Mouse (Mus musculus): ENCODE results near the gene Cabin1. TPM values are rescaled to one million over a fixed set of nuclear protein-coding genes. Genes with fewer than 3 reads are reported as not detected.

The Cabin1 gene
- polyA plus RNA-seq, 1 experiment from 2014 or later: 35.8 TPM

GRCm38 (mm10) chr10:75695078-75695477 lies 69.1 kb downstream of the Cabin1 start:
- Histone ChIP-seq H3K4me2 (no peak overlapping the region), H3K9ac (no peak overlapping the region), H3K4me1 (no peaks in the 10 kb centered on the region), H3K36me3 (peaks cover 35% of the 10 kb centered on the region), H3K27ac (no peak overlapping the region), H3K4me3 (replicated peaks) (no peak overlapping the region), H3K9me3 (no peaks in the 10 kb centered on the region), H3K27me3 (replicated peaks) (no peaks in the 10 kb centered on the region)
- 94% methylated on average over 5 of the region's 5 CpGs for whole genome bisulfite sequencing
- no peak for ATAC-seq (ENCODE audit: insufficient read depth, low FRiP score, low read depth)

GRCm38 (mm10) chr10:75694567-75694966 lies 69.6 kb downstream of the Cabin1 start:
- H3K9ac ChIP-seq: no peak overlapping the region
- no peak for ATAC-seq (ENCODE audit: insufficient read depth, low FRiP score, low read depth)
- H3K9me3 ChIP-seq: no peaks in the 10 kb centered on the region
- no peak overlapping the region for H3K27ac ChIP-seq
- H3K4me2 ChIP-seq: no peak overlapping the region
- H3K27me3 ChIP-seq (replicated peaks): no peaks in the 10 kb centered on the region
- no peak overlapping the region for H3K4me3 ChIP-seq (replicated peaks)
- 86% methylated on average over 9 of the region's 9 CpGs for WGBS
- no peaks in the 10 kb centered on the region for H3K4me1 ChIP-seq
- peaks cover 33% of the 10 kb centered on the region for H3K36me3 ChIP-seq

GRCm38 (mm10) chr10:75693451-75694233 lies 70.5 kb downstream of the Cabin1 start:
- Histone ChIP-seq H3K27ac (no peak overlapping the region), H3K36me3 (peaks cover 25% of the 10 kb centered on the region), H3K4me1 (no peaks in the 10 kb centered on the region), H3K27me3 (replicated peaks) (no peaks in the 10 kb centered on the region), H3K4me3 (replicated peaks) (no peak overlapping the region), H3K9me3 (no peaks in the 10 kb centered on the region), H3K9ac (no peak overlapping the region), H3K4me2 (no peak overlapping the region)
- no peak for ATAC-seq (ENCODE audit: insufficient read depth, low FRiP score, low read depth)
- 76% methylated on average over 11 of the region's 11 CpGs for WGBS

- no peaks in the 10 kb centered on the region for H3K9me3 ChIP-seq
- H3K4me3 ChIP-seq (replicated peaks): no peak overlapping the region
- ATAC-seq (ENCODE audit: insufficient read depth, low FRiP score, low read depth): no peak
- no peak overlapping the region for H3K9ac ChIP-seq
- H3K36me3 ChIP-seq: peaks cover 14% of the 10 kb centered on the region
- WGBS: 88% methylated on average over 2 of the region's 2 CpGs
- H3K4me1 ChIP-seq: no peaks in the 10 kb centered on the region
- no peak overlapping the region for H3K27ac ChIP-seq
- H3K4me2 ChIP-seq: no peak overlapping the region
- no peaks in the 10 kb centered on the region for H3K27me3 ChIP-seq (replicated peaks)
Measured at GRCm38 (mm10) chr10:75688598-75688997, 75.5 kb downstream of the Cabin1 start.

- Histone ChIP-seq H3K4me3 (replicated peaks) (no peak overlapping the region), H3K36me3 (peaks cover 14% of the 10 kb centered on the region), H3K27me3 (replicated peaks) (no peaks in the 10 kb centered on the region), H3K27ac (no peak overlapping the region), H3K4me1 (no peaks in the 10 kb centered on the region), H3K9ac (no peak overlapping the region), H3K4me2 (no peak overlapping the region), H3K9me3 (no peaks in the 10 kb centered on the region)
- no peak for ATAC-seq (ENCODE audit: insufficient read depth, low FRiP score, low read depth)
- WGBS: 77% methylated on average over 4 of the region's 4 CpGs
Measured at GRCm38 (mm10) chr10:75686724-75687123, 77.4 kb downstream of the Cabin1 start.

- Histone ChIP-seq H3K4me2 (no peak overlapping the region), H3K9me3 (no peaks in the 10 kb centered on the region), H3K36me3 (peaks cover 14% of the 10 kb centered on the region), H3K4me3 (replicated peaks) (no peak overlapping the region), H3K27me3 (replicated peaks) (no peaks in the 10 kb centered on the region), H3K27ac (no peak overlapping the region), H3K9ac (no peak overlapping the region), H3K4me1 (no peaks in the 10 kb centered on the region)
- ATAC-seq (ENCODE audit: insufficient read depth, low FRiP score, low read depth): no peak
- WGBS: 59% methylated on average over 12 of the region's 12 CpGs
Measured at GRCm38 (mm10) chr10:75684035-75685004, 79.8 kb downstream of the Cabin1 start.

GRCm38 (mm10) chr10:75680574-75681001 lies 83.6 kb downstream of the Cabin1 start:
- no peak for ATAC-seq (ENCODE audit: insufficient read depth, low FRiP score, low read depth)
- Histone ChIP-seq H3K27ac (no peak overlapping the region), H3K9ac (no peak overlapping the region), H3K36me3 (peaks cover 10% of the 10 kb centered on the region), H3K4me3 (replicated peaks) (no peak overlapping the region), H3K9me3 (no peaks in the 10 kb centered on the region), H3K4me1 (peaks cover 26% of the 10 kb centered on the region), H3K27me3 (replicated peaks) (no peaks in the 10 kb centered on the region), H3K4me2 (no peak overlapping the region)
- 93% methylated on average over 10 of the region's 10 CpGs for WGBS

- no peak overlapping the region for H3K4me2 ChIP-seq
- no peak overlapping the region for H3K4me3 ChIP-seq (replicated peaks)
- whole genome bisulfite sequencing: 81% methylated on average over 6 of the region's 6 CpGs
- no peaks in the 10 kb centered on the region for H3K9me3 ChIP-seq
- no peak for ATAC-seq (ENCODE audit: insufficient read depth, low FRiP score, low read depth)
- no peak overlapping the region for H3K9ac ChIP-seq
- peaks cover 26% of the 10 kb centered on the region for H3K4me1 ChIP-seq
- H3K27me3 ChIP-seq (replicated peaks): no peaks in the 10 kb centered on the region
- H3K27ac ChIP-seq: no peak overlapping the region
- H3K36me3 ChIP-seq: peaks cover 10% of the 10 kb centered on the region
Measured at GRCm38 (mm10) chr10:75679204-75679603, 84.9 kb downstream of the Cabin1 start.

- Histone ChIP-seq H3K4me2 (no peak overlapping the region), H3K27ac (peak overlapping the region; percentile 85), H3K27me3 (replicated peaks) (no peaks in the 10 kb centered on the region), H3K36me3 (0 out of 2 replicates have a peak, but pooled peaks cover 2% of the 10 kb centered on the region), H3K9ac (no peak overlapping the region), H3K9me3 (no peaks in the 10 kb centered on the region), H3K4me3 (replicated peaks) (no peak overlapping the region), H3K4me1 (peaks cover 26% of the 10 kb centered on the region)
- WGBS: 79% methylated on average over 5 of the region's 5 CpGs
- no peak for ATAC-seq (ENCODE audit: insufficient read depth, low FRiP score, low read depth)
Measured at GRCm38 (mm10) chr10:75677989-75678388, 86.2 kb downstream of the Cabin1 start.

- Histone ChIP-seq H3K27me3 (replicated peaks) (no peaks in the 10 kb centered on the region), H3K4me1 (peaks cover 26% of the 10 kb centered on the region), H3K9me3 (no peaks in the 10 kb centered on the region), H3K36me3 (0 out of 2 replicates have a peak, but pooled peaks cover 2% of the 10 kb centered on the region), H3K9ac (no peak overlapping the region), H3K4me2 (no peak overlapping the region), H3K4me3 (replicated peaks) (no peak overlapping the region), H3K27ac (peak overlapping the region; percentile 85)
- 77% methylated on average over 2 of the region's 2 CpGs for WGBS
- no peak for ATAC-seq (ENCODE audit: insufficient read depth, low FRiP score, low read depth)
Measured at GRCm38 (mm10) chr10:75677571-75677970, 86.6 kb downstream of the Cabin1 start.

- Histone ChIP-seq H3K9me3 (no peaks in the 10 kb centered on the region), H3K9ac (no peak overlapping the region), H3K4me3 (replicated peaks) (no peak overlapping the region), H3K4me1 (peaks cover 26% of the 10 kb centered on the region), H3K4me2 (no peak overlapping the region), H3K36me3 (0 out of 2 replicates have a peak, but pooled peaks cover 2% of the 10 kb centered on the region), H3K27me3 (replicated peaks) (no peaks in the 10 kb centered on the region), H3K27ac (peak overlapping the region; percentile 85)
- 65% methylated on average over 7 of the region's 7 CpGs for WGBS
- no peak for ATAC-seq (ENCODE audit: insufficient read depth, low FRiP score, low read depth)
Measured at GRCm38 (mm10) chr10:75676819-75677565, 87.1 kb downstream of the Cabin1 start.
